Mouse (Mus musculus) CD4-positive naive resting alpha-beta T cell, adult 57 days (primary cell): ENCODE results near the gene Polr3b. TPM values are rescaled to one million over a fixed set of nuclear protein-coding genes. Genes with fewer than 3 reads are reported as not detected.

ENCODE experiments used
- total RNA-seq: library from RNA; stranded (reverse); gene quantifications from one replicate; pipeline ENCODE4 v1.2.4, GENCODE M21; 2023

The Polr3b gene
- total RNA-seq: 43.0 TPM

DNA sequence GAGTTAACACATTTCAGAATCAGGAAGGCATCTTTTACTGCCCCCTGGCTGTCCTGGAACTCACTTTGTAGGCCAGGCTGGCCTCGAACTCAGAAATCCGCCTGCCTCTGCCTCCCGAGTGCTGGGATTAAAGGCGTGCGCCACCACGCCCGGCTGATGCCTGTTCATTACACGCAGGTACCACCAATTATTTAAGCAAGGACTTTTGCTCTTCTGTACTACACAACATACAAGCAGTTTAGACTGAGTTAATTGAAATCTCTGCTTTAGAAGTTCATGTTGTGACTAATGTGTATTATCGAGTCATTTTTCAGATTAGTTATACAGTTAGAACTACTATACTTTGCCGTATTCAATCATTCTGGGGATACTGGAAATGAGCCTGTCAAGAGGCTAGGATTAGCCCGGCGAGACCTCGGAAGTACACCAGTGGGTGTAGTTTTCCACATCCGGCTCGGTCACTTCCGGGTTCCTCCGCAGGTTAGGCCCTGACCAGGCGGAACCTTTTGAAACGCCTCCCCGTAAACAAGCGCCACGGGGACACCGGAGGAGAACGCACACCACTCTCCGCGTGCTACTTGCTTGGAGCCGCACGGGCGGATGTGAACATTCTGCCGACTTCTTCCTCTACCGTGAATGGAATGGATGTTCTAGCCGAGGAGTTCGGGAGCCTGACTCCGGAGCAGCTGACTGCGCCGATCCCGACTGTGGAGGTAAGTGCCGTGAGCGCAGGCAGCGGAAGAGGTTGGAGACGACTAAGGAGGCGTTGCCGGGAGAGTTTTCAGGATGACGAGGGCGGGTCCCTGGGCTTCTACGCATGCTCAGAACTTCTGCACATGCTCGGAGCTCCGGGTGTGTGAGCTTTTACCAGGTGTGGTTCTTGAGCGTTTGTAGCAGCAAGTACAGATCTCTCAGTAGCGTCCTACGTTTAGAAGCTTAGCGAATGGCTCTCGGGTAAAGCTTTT, at the start of gene Polr3b:
Polr3b (plus strand) TSS at position 467 of the 965 bp plus-strand sequence.

DNA sequence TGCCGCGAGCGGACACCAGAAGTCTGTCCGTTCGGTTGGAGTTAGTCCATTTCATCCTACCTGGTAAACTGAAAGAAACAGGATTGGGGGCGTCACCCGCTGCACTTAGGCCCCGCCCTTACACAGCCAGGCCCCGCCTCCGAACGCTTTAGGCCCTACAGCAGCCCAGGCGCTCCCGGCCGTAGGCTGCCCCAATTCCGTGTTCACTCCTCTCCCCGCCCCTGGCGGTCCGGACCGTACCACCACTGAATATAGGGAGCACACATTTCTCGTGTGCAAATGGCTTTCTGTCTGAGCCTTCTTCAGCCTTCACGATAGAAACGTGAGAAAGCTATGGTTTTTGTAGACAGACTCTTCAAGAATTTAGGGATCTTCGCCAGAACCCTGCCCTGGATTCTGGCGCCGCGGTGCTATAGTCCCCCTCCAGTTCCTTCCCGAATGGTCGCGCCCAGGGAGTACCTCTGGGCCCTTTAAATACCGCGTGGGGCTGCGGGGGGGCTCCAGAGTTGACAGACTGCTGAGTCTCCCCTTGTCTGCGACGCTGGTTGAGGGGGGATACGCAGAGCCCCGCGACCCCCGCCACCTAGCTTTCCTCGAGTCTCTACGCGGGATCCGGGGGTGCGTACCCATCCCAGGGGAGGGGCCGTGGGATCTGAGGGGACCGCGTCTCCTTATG, 45.6 kb upstream of the Polr3b start, which contains the start of gene Tcp11l2:
Tcp11l2 (plus strand) TSS at position 232 of the 676 bp plus-strand sequence.

DNA sequence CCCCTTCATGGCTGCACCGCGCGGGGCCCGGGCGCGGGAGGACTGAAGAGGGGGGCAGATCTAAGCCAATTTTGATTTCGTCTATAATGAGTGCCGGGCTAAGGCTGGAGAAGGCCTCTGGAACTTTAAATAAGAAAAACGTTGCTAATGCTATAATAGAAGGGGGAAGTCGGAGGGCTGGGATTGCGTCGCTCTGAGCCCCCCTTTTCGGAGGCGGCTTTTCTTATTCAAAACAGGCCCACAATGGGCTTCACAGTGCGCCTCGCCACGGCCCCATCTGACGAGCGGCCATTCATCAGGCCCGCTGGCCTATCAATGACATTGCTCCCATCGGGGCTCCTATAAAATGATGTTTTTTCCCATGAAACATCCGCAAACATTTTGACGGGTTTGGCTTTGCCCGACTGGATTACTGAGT, 133.7 kb downstream of the Polr3b start, which contains the start of gene Rfx4:
Rfx4 (plus strand) TSS at position 277 of the 418 bp plus-strand sequence.

Other genes with a start within 250 kb of the Polr3b start
- gene Nuak1, start 181.7 kb upstream of the Polr3b start, total RNA-seq: 0.56 TPM
- 3.3 TPM for gene Ckap4, start 88.2 kb upstream of the Polr3b start, total RNA-seq
- gene Tcp11l2, start 45.7 kb upstream of the Polr3b start, total RNA-seq: 145 TPM
- not detected for gene Rfx4, start 133.8 kb downstream of the Polr3b start, total RNA-seq